Mouse (Mus musculus) megakaryocyte, embryonic 14.5 days (primary cell): Measurements from ENCODE around the gene Adss. TPM values are rescaled to one million over a fixed set of nuclear protein-coding genes. Genes with fewer than 3 reads are reported as not detected.
A peak's percentile ranks its signal among the peaks of the same experiment; 100 is the strongest.

Source experiments
- H3K27me3 ChIP-seq: replicated peaks from 2 replicates; pipeline ENCODE3; 2012; ENCODE audit warnings: inconsistent platforms
- H3K36me3 ChIP-seq: replicated peaks from 2 replicates; pipeline ENCODE3; 2012; ENCODE audit warnings: low read length, inconsistent platforms, mixed read lengths
- H3K4me1 ChIP-seq: 2 replicates; pipeline ENCODE4 v1.6.1; 2012; ENCODE audit warnings: inconsistent platforms
- H3K4me3 ChIP-seq: replicated peaks from 2 replicates; pipeline ENCODE3; 2012; ENCODE audit warnings: moderate library complexity, mild to moderate bottlenecking, inconsistent platforms
- H3K9me3 ChIP-seq: 2 replicates; pipeline ENCODE4 v1.6.1; 2012; ENCODE audit warnings: inconsistent platforms
- FLI1 ChIP-seq: IDR thresholded peaks from 2 replicates; pipeline ENCODE4 v1.6.1; 2012; ENCODE audit warnings: low read length, inconsistent platforms, mixed read lengths
- GATA1 ChIP-seq: IDR thresholded peaks from 3 replicates; pipeline ENCODE4 v1.6.1; 2012; ENCODE audit warnings: mixed read lengths, low read length, inconsistent platforms, borderline replicate concordance
- polyA plus RNA-seq: library from polyadenylated mRNA; stranded (reverse); fragments of >175 nt; gene quantifications from 2 replicates; pipeline ENCODE4 v1.2.3, GENCODE M21; 2012; ENCODE audit warnings: low replicate concordance; ENCODE audit not compliant: insufficient read depth

Gene Adss
- polyA plus RNA-seq, 1 experiment = 14.8 TPM

- no peak for TF ChIP-seq FLI1
- TF ChIP-seq GATA1 = no peak
- Histone ChIP-seq H3K4me1 (no peaks in the 10 kb centered on the region), H3K27me3 (no peaks in the 10 kb centered on the region), H3K36me3 (peaks cover 92% of the 10 kb centered on the region), H3K4me3 (no peak overlapping the region), H3K9me3 (no peaks in the 10 kb centered on the region)
Observed at GRCm38 (mm10) chr1:177768931-177769330, 27.4 kb downstream of the Adss start.

GRCm38 (mm10) chr1:177757249-177757648, 39.1 kb downstream of the Adss start:
- no peaks in the 10 kb centered on the region for H3K4me1 ChIP-seq
- peaks cover 3% of the 10 kb centered on the region; the same call in 1 of the 2 replicates for H3K9me3 ChIP-seq
- peaks cover 18% of the 10 kb centered on the region for H3K36me3 ChIP-seq
- no peak overlapping the region for H3K4me3 ChIP-seq
- TF ChIP-seq GATA1 (no peak), FLI1 (no peak)
- H3K27me3 ChIP-seq = no peaks in the 10 kb centered on the region

- H3K4me1 ChIP-seq = no peaks in the 10 kb centered on the region
- no peak for TF ChIP-seq FLI1
- TF ChIP-seq GATA1 = no peak
- H3K27me3 ChIP-seq = no peaks in the 10 kb centered on the region
- no peak overlapping the region for H3K4me3 ChIP-seq
- peaks cover 10% of the 10 kb centered on the region for H3K36me3 ChIP-seq
- H3K9me3 ChIP-seq = peaks cover 35% of the 10 kb centered on the region
Observed at GRCm38 (mm10) chr1:177753496-177753895, 42.8 kb downstream of the Adss start.

- no peak overlapping the region for H3K4me3 ChIP-seq
- H3K36me3 ChIP-seq = peaks cover 5% of the 10 kb centered on the region
- TF ChIP-seq GATA1 = no peak
- TF ChIP-seq FLI1 = no peak
- peaks cover 38% of the 10 kb centered on the region for H3K9me3 ChIP-seq
- no peaks in the 10 kb centered on the region for H3K27me3 ChIP-seq
- H3K4me1 ChIP-seq = no peaks in the 10 kb centered on the region
Observed at GRCm38 (mm10) chr1:177747869-177748540, 48.3 kb downstream of the Adss start.

GRCm38 (mm10) chr1:177744521-177745325, 51.6 kb downstream of the Adss start:
- Histone ChIP-seq H3K4me1 (no peaks in the 10 kb centered on the region), H3K27me3 (no peaks in the 10 kb centered on the region), H3K9me3 (peaks cover 17% of the 10 kb centered on the region), H3K4me3 (no peak overlapping the region), H3K36me3 (peaks cover 2% of the 10 kb centered on the region)
- TF ChIP-seq FLI1 (no peak), GATA1 (no peak)

- TF ChIP-seq FLI1 (no peak), GATA1 (no peak)
- Histone ChIP-seq H3K4me1 (peaks cover 8% of the 10 kb centered on the region), H3K27me3 (no peaks in the 10 kb centered on the region), H3K9me3 (no peaks in the 10 kb centered on the region), H3K4me3 (no peak overlapping the region), H3K36me3 (no peaks in the 10 kb centered on the region)
Observed at GRCm38 (mm10) chr1:177742119-177742518, 54.2 kb downstream of the Adss start.

GRCm38 (mm10) chr1:177740707-177741106, 55.6 kb downstream of the Adss start:
- TF ChIP-seq FLI1 (no peak), GATA1 (no peak)
- peaks cover 8% of the 10 kb centered on the region for H3K4me1 ChIP-seq
- H3K27me3 ChIP-seq = no peaks in the 10 kb centered on the region
- no peaks in the 10 kb centered on the region for H3K9me3 ChIP-seq
- H3K4me3 ChIP-seq = no peak overlapping the region
- no peaks in the 10 kb centered on the region for H3K36me3 ChIP-seq

GRCm38 (mm10) chr1:177737505-177738105, 58.7 kb downstream of the Adss start:
- H3K36me3 ChIP-seq = no peaks in the 10 kb centered on the region
- peak overlapping the region; percentile 46 for H3K4me3 ChIP-seq
- H3K27me3 ChIP-seq = no peaks in the 10 kb centered on the region
- TF ChIP-seq GATA1 = no peak
- no peak for TF ChIP-seq FLI1
- peaks cover 8% of the 10 kb centered on the region for H3K4me1 ChIP-seq
- no peaks in the 10 kb centered on the region for H3K9me3 ChIP-seq

GRCm38 (mm10) chr1:177731973-177732372, 64.3 kb downstream of the Adss start:
- H3K4me1 ChIP-seq = no peaks in the 10 kb centered on the region
- peaks cover 12% of the 10 kb centered on the region for H3K9me3 ChIP-seq
- TF ChIP-seq GATA1 = no peak
- TF ChIP-seq FLI1 = no peak
- H3K36me3 ChIP-seq = no peaks in the 10 kb centered on the region
- H3K4me3 ChIP-seq = no peak overlapping the region
- H3K27me3 ChIP-seq = no peaks in the 10 kb centered on the region
